Mouse (Mus musculus) layer of hippocampus, adult 2 months (tissue): ENCODE data around the gene Foxp2. TPM values are rescaled to one million over a fixed set of nuclear protein-coding genes. Genes with fewer than 3 reads are reported as not detected.
A peak's percentile ranks its signal among the peaks of the same experiment; 100 is the strongest.

Experiments
- DNase-seq, 2 experiments: peaks; one replicate each; pipeline ENCODE4 v3.0.0; 2022; ENCODE audit warnings: low spot score in 2 of 2
- H3K27ac ChIP-seq: fragments of 200-600 bp; 2 replicates; pipeline ENCODE4 v1.8.1; 2022
- H3K4me3 ChIP-seq: fragments of 200-600 bp; 2 replicates; pipeline ENCODE4 v1.8.1; 2022; ENCODE audit warnings: mild to moderate bottlenecking
- CTCF ChIP-seq: fragments of 200-600 bp; conservative IDR thresholded peaks from 2 replicates; pipeline ENCODE4 v1.8.1; 2022; ENCODE audit warnings: antibody characterized with exemption, mild to moderate bottlenecking, moderate library complexity
- total RNA-seq, 2 experiments: library from RNA; stranded (reverse); gene quantifications; 2 replicates each; pipeline ENCODE4 v1.2.3; 2021

Gene Foxp2
- total RNA-seq, 2 experiments from 2014 or later, result 1.8 to 2.1 TPM

DNA sequence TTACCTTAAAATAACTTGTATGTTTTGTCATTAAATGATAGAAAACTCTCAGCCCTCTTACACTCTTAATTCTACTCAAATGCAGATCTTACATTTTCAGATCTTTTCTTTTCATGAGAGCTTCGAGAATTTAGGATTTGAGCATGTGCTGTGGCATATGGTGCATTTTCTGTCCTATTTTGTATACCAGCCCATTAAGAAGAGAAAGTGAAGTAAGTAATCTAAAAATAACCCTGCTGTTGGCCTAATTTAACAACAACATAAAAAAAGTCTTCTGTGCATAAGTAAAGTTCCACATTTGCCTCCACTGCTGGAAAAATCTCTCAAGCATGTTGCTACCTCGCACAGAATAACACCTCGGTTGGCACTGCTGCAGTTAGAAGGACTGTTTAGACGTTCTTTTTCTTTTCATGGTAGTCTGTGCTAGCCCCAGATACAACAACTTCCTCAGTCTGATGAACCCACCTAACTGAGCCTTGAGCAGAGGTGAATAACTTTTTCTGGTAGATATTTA is 23.9 kb downstream of the Foxp2 start:
- Histone ChIP-seq H3K27ac (no peak overlapping the region), H3K4me3 (no peak overlapping the region)
- DNase-seq, result peak in 1 of 2 experiments; percentile 14
- no peak for TF ChIP-seq CTCF

GRCm38 (mm10) chr6:14951060-14951459 is 49.9 kb downstream of the Foxp2 start:
- no peak overlapping the region for H3K27ac ChIP-seq
- peak in 1 of 2 experiments; percentile 23 for DNase-seq
- TF ChIP-seq CTCF, result no peak
- H3K4me3 ChIP-seq, result no peak overlapping the region

DNA sequence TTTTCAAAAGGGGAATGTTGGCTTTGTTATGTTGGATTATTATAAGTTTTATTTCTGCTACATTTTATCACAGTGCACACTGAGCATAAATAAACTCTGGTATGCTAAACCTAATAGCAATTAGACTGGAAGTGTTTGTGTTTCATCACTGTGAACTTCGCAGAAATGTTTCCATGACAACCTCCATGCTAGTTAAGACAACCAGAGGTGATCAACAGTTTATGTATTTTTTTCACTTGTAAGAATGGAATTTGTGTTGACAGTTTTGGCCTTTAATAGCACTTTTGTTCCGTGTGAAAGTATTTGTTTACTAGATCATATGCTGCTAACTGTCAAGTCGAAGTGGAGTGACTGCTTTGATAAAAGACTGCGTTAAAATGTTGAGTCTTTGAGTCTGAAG is 51.6 kb downstream of the Foxp2 start:
- DNase-seq, result no peak
- no peak for TF ChIP-seq CTCF
- H3K27ac ChIP-seq, result no peak overlapping the region
- no peak overlapping the region for H3K4me3 ChIP-seq

GRCm38 (mm10) chr6:14977042-14977441 is 75.9 kb downstream of the Foxp2 start:
- TF ChIP-seq CTCF, result no peak
- Histone ChIP-seq H3K27ac (no peak overlapping the region), H3K4me3 (no peak overlapping the region)
- DNase-seq, result no peak

- Histone ChIP-seq H3K4me3 (no peak overlapping the region), H3K27ac (no peak overlapping the region)
- DNase-seq, result no peak
- no peak for TF ChIP-seq CTCF
These were observed 77.1 kb downstream of the Foxp2 start for GRCm38 (mm10) chr6:14978201-14978600.

DNA sequence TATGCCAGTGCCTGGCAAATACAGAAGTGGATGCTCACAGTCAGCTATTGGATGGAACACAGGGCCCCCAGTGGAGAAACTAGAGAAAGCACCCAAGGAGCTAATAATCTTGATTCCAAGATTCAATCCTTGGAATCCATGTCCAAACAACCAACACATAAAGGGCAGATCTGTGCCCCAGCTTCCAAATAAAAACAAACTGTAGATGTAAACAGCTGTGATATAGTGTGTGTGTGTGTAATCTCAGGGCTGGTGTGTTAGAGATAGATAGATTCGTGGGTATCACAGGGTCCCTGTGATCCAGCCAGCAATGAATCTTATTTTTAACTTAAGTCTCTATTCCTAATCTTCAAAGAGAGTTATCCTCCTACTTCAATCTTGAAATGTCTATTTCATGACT is 107.0 kb downstream of the Foxp2 start:
- Histone ChIP-seq H3K27ac (no peak overlapping the region), H3K4me3 (no peak overlapping the region)
- DNase-seq, result no peak
- TF ChIP-seq CTCF, result peak; percentile 38

DNA sequence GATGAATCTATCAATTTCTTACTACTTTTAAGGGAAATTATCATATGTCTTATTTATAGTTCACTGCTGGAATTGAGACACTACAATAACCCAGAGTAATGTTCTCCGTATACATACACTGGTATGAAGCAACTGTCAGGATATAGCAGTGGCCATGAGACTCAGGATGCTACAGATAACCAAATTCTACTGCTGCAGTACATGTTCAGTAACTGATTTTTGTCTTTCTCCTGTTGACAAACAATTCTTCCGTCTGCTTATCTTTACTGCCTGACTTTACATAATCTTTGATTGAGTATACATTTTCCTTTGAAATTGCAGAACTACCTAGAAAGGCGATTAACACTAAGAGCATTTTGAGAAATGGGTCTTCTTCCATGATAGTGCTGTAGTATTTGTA is 127.3 kb downstream of the Foxp2 start:
- no peak for TF ChIP-seq CTCF
- Histone ChIP-seq H3K27ac (no peak overlapping the region), H3K4me3 (no peak overlapping the region)
- DNase-seq, result no peak

DNA sequence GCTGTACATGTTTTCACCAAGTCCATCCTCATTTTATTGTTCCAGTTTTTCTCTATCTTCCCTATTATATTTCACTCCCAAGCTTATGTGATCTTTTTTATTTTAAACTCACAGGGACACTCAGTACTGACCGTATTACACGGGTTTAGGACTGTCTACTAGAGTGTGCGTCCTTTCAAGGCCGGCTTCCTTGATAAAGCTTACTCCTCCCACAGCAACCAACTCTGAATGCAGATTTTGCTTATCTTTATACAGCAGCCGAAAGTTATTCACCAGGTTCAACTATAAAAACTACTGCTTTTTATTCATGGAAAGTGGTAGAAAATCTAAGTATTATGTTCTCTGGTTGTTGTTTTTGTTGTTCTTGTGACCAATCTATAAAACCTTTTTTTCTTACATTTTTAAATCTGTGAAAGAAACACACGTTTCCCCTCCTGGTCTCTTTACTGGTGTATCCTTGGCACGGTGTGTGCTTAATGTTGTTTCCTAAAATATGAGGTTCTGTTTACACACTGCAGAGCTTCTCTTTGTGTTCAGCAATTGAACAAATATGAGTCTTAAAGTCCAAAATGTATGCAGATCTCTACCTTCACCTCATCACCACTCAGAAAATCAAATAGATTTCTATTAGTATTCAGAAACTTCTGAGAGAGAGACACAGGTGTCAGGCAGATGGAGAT is 128.4 kb downstream of the Foxp2 start:
- no peak for DNase-seq
- TF ChIP-seq CTCF, result no peak
- Histone ChIP-seq H3K27ac (no peak overlapping the region), H3K4me3 (no peak overlapping the region)

- DNase-seq, result no peak
- H3K4me3 ChIP-seq, result no peak overlapping the region
- TF ChIP-seq CTCF, result no peak
- H3K27ac ChIP-seq, result no peak overlapping the region
These were observed 162.1 kb downstream of the Foxp2 start for GRCm38 (mm10) chr6:15063246-15063645.

GRCm38 (mm10) chr6:15101548-15101947 is 200.4 kb downstream of the Foxp2 start:
- TF ChIP-seq CTCF, result no peak
- peak in 1 of 2 experiments; percentile 0 for DNase-seq
- Histone ChIP-seq H3K27ac (no peak overlapping the region), H3K4me3 (no peak overlapping the region)

- TF ChIP-seq CTCF, result no peak; the same call in none of the 2 replicates
- no peak for DNase-seq
- no peak overlapping the region for H3K4me3 ChIP-seq
- no peak overlapping the region for H3K27ac ChIP-seq
These were observed 219.8 kb downstream of the Foxp2 start for GRCm38 (mm10) chr6:15120916-15121315.

GRCm38 (mm10) chr6:15121339-15121738 is 220.2 kb downstream of the Foxp2 start:
- Histone ChIP-seq H3K27ac (no peak overlapping the region), H3K4me3 (no peak overlapping the region)
- DNase-seq, result no peak
- no peak for TF ChIP-seq CTCF

DNA sequence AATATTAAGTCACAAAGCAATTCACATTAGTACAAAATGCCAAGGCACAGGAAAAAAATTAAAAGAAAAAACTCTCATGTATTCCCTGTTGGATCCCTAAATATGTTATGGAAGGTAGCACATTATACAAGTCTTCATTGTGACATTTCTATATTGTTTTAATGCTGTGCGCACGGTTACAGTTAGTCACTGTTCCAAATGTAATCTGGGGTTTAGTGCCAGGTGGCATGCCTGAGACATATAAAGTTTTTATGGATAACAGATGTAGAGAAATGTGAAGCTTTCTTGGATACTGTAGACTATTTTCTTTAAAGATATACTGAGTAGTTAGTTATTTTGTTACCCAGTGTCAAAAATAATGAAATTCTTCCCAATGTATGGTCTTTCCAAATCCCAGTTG is 229.0 kb downstream of the Foxp2 start:
- no peak for DNase-seq
- no peak overlapping the region for H3K4me3 ChIP-seq
- no peak for TF ChIP-seq CTCF
- no peak overlapping the region for H3K27ac ChIP-seq

DNA sequence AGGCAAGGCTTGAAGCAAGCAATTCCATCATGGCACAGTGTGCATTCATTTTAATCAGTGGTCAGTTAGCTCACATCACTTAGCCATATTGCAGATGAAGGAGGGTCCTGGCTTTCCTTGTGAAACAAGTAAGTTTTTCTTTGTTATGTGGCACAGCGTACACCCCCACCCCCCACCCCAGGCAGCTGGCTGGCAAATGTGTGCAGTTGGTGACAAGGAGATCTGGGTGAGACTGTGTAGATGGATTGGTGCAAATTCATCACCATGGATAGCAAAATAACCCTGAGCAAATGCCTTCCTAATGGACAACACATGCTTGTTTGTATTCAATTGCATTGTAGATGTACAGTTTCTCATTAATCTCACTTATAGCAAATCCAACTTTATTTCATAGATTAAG is 240.9 kb downstream of the Foxp2 start:
- H3K27ac ChIP-seq, result no peak overlapping the region
- no peak for DNase-seq
- H3K4me3 ChIP-seq, result no peak overlapping the region
- TF ChIP-seq CTCF, result no peak
